Mouse (Mus musculus) brain, adult 10 weeks (tissue): Measurements from ENCODE around the gene Serpinb6b. TPM values are rescaled to one million over a fixed set of nuclear protein-coding genes. Genes with fewer than 3 reads are reported as not detected.

Source experiments
- polyA plus RNA-seq: library from polyadenylated mRNA; stranded (reverse); fragments of 350-450 nt; fragmentation: Illumina TruSeq; extraction: RNeasy Lipid Tissue Mini Kit (QIAGEN cat#74804); gene quantifications from one replicate; pipeline ENCODE4 v1.2.3, GENCODE M21; 2015; ENCODE audit warnings: low read depth, low replicate concordance

Serpinb6b gene
- polyA plus RNA-seq, result 2.8 TPM

DNA sequence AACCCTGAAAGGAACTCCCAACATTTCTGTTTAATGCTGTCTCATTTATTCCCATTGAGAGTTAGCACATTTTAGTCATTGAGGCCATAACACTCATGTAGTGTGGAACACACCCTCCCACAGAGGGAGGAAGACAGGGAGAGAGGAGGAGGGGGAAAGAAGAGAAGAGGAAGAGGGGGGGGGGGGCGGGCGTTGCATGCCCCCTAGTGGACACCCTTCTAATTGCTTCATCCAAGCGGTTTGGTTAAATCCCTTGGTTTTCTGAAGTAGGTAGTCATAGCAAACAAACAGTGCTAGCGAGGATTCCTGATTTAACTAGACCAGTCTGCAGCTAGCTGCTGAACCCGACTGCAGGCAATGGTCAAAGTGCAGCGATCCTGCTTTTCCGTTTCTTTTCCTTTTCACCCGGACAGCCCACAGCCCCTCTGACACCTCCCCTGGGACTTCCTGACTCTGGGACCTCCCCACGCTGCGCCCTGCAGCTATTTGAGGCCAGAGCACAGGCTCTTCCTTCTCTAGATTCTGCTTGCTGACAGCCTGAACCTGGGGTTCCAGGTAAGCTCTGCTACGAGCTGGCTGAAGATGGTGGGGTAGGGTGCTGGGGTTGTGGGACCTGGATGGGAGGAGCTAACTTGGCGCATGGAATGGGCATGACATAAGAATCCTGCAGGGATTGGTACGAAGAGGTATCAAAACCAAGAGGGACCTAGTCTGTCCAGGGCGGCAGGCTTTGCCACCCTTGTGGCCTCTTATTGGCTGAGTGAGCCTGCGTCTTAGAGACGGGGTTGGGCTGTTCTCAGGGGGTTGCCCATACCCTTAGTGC, at the start of gene Serpinb6b:
TSS of gene Serpinb6b (plus strand) at position 221 of the 823 bp plus-strand sequence.

DNA sequence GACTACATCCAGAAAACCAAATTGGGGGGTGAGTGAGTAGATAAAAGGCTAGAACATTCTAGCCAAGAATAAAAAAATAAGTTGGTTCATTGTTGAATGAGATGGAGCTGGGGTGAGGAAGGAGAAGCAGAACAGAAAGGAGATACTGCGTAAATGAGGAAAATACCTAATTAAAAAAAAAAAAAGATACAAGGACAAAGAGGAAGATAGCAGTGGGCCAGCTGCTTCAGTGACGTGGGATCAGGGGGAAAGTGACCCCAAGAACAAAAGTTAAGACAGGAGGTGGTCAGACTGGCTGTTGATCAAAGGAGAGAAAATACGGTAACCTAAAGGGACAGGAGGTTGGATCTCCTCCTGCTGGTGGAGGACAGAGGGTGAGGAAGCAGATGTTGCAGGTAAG, 37.9 kb downstream of the Serpinb6b start, which contains the start of gene Serpinb9:
TSS of gene Serpinb9 (plus strand) at position 301 of the 400 bp plus-strand sequence.

DNA sequence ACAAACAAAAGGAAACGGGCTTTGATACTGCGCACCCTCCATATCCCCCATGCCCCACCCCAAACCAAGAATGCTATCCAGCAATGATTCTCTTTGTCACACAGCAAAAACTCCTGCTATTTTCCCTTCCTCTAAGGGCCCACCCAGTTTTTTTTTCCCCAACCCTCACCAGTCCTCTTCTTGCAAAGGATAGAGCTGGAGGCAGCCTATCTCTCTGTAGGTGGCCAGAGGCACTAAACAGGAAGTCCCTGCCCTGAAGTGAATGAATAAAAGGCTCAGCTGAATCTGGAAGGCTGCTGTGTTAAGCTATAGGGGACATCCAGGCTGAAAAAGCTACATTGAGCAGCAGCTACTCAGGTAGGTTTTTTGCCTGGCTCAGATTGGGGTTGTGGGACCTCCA, 62.2 kb downstream of the Serpinb6b start, which contains the start of gene Serpinb9b:
TSS of gene Serpinb9b (plus strand) at position 173 of the 400 bp plus-strand sequence.

Other genes starting within 250 kb of the Serpinb6b start
- 0.36 TPM for gene Mylk4, start 181.3 kb upstream of the Serpinb6b start, polyA plus RNA-seq
- 44.9 TPM for gene Wrnip1, start 163.2 kb upstream of the Serpinb6b start, polyA plus RNA-seq
- not detected for gene D930007J09Rik, start 162.4 kb upstream of the Serpinb6b start, polyA plus RNA-seq
- 26.6 TPM for gene Serpinb1a, start 114.0 kb upstream of the Serpinb6b start, polyA plus RNA-seq
- gene Serpinb1c, start 67.0 kb upstream of the Serpinb6b start, polyA plus RNA-seq, result not detected
- gene Serpinb9, start 38.0 kb downstream of the Serpinb6b start, polyA plus RNA-seq, result 10.0 TPM
- not detected for gene Serpinb9b, start 62.2 kb downstream of the Serpinb6b start, polyA plus RNA-seq
- gene Serpinb1b, start 113.4 kb downstream of the Serpinb6b start, polyA plus RNA-seq, result 3.3 TPM
- gene Serpinb9c, start 194.5 kb downstream of the Serpinb6b start, polyA plus RNA-seq, result not detected
- gene Serpinb9d, start 227.8 kb downstream of the Serpinb6b start, polyA plus RNA-seq, result not detected